Mouse (Mus musculus): ENCODE results near the gene Dis3l.

Gene Dis3l

GRCm38 (mm10) chr9:64341254-64341566, at the start of gene Dis3l:
TSS of gene Dis3l (minus strand) at chr9:64341288.
- no peak for DNase-seq (ENCODE audit: extremely low spot score, low spot score)

DNA sequence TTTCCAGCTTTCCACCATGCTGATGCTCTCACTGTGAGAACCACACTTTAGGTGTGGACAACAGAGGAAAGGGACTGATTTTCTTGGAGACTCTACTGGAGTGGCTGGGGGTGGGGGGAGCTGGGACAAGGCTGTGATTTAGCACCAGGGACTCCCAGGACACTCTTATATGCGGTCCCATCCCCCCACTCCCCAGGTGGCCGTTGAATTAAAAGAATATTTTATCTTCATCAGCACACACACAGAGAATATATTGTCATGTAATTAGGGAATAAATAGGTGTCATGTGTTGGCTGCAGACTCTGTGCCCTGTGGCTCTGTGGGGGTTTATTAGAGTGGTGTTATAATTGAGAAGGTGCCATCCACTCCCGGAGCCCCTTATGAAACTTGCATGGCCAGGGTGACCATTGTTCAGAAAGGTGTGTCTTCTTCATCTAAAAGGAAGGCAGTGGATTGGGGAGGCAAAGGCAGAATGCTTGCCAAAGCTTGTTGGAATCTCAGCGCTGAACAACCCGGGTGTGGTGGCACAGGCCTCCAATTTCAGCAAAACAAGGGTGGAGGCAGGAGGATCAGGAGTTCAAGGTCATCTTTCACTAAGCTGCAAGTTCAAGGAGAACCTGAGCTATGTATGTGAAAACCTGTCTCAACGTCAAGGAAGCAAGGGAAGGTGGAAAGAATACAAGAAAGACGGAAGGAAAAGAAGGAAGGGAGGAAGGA, 48.6 kb upstream of the Dis3l start:
- no peak for DNase-seq (ENCODE audit: extremely low spot score, low spot score)

GRCm38 (mm10) chr9:64386466-64387211, 45.6 kb upstream of the Dis3l start:
- peak; percentile 62 for DNase-seq (ENCODE audit: extremely low spot score, low spot score)

GRCm38 (mm10) chr9:64385511-64386465, 44.7 kb upstream of the Dis3l start, which contains the start of gene Megf11:
TSS of gene Megf11 (plus strand) at chr9:64385626.
- DNase-seq (ENCODE audit: extremely low spot score, low spot score): peak; percentile 76

DNA sequence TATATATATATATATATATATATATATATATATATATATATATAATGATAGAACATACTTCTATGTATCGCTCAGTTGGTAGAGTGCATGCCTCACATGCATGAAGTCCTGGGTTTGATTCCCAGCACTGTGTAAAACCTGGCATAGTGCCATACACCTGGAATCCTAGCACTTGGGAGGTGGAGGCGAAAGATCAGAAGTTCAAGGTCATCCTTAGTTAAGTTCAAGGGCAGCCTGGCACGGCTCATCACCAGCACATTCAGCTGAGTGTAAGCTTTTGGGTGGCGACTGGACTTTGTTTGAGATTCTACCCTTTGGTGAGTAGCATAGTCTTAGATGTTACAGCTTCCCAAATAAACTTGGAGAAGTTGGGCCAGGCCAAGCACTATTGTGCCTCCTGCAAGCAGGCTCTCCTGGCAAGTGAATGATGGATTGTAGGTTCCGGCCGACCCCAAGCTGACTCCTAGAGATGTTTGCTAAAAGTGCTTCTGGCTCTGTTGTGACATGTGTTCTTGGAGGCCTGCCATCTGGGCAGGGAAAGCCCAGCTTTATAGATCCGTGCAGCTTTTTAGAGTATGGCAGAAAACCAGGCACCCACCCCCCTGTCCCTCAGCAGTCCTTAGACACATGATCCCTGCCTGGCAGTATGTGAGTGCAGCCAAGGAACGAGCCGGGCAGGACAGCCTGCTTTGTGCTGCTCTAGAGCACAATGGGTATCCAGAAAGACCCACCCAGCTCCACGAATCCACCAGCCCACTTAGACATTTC, 42.1 kb upstream of the Dis3l start:
- DNase-seq (ENCODE audit: extremely low spot score, low spot score): no peak

GRCm38 (mm10) chr9:64376380-64376779, 35.3 kb upstream of the Dis3l start:
- DNase-seq (ENCODE audit: extremely low spot score, low spot score): no peak

DNA sequence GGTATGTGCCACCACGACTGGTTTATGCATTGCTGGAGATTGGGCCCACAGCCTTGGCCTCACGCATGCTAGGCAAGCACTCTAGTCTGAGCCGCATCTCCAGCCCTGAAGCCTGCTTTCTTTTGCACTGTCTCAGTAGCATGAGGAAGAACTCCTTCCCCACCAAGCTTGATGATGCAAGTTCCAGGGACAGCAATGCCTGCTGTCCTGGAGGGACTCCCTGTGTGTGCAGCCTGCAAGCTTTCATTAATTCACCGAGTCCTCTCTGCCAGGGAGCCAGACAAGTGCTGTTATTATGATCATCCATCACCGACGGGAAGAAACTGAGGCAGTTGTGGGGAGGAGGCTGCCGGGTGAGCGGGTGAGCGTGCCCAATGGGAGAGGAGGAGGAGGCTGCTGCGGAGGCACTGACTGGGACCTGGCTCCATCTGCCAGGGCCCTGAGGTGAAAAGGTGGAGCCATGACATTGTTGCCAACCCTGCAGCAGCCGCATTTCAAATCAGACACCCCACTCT, 30.3 kb upstream of the Dis3l start:
- DNase-seq (ENCODE audit: extremely low spot score, low spot score): no peak

GRCm38 (mm10) chr9:64369871-64370270, 28.8 kb upstream of the Dis3l start:
- DNase-seq (ENCODE audit: extremely low spot score, low spot score): no peak

- no peak for DNase-seq (ENCODE audit: extremely low spot score, low spot score)
These were observed 20.3 kb upstream of the Dis3l start for GRCm38 (mm10) chr9:64361231-64361950.

DNA sequence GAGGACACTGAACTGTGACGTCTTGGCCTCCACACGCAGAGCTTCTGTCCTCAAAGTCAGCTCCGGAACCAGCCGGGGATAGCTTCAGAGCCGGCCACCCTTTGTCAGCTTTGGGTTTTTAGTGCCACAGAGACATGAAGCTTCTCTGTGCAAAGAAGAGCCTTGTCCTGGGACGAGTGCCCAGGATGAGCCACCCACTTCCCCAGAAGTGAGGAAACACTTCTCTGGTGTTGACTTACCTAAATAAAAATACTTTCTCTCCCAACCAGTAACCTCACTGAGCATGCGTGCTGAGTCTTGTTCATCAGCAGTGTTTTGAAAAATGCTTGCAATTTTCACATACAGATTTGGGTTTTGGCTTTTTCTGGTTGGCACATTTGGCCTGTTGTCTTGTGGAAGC, 14.5 kb upstream of the Dis3l start:
- DNase-seq (ENCODE audit: extremely low spot score, low spot score): no peak

GRCm38 (mm10) chr9:64351191-64351590, 10.1 kb upstream of the Dis3l start:
- DNase-seq (ENCODE audit: extremely low spot score, low spot score): peak; percentile 26

GRCm38 (mm10) chr9:64349490-64349889, 8.4 kb upstream of the Dis3l start:
- no peak for DNase-seq (ENCODE audit: extremely low spot score, low spot score)

- no peak for DNase-seq (ENCODE audit: extremely low spot score, low spot score)
These were observed 6.3 kb upstream of the Dis3l start for GRCm38 (mm10) chr9:64347377-64347776.

DNA sequence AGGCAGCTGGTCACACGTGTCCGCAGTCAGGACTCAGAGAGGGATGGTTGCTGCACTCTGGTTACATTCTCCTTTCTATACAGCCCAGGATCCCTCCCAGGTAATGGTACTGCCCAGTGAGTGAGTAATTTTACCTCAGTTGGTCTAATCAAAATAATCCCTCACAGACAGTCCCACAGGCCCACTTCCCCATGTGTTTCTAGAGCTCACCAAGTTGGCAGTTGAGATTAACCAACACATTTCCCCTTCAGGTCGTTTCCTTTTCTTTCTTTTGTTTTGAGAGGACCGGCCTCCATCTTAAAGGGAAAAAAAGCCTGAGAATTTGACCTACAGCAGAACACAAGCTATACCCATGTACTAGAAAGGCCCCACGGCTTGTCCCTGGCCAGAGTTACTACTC, 4.8 kb upstream of the Dis3l start:
- DNase-seq (ENCODE audit: extremely low spot score, low spot score): no peak

- no peak for DNase-seq (ENCODE audit: extremely low spot score, low spot score)
These were observed 2.6 kb upstream of the Dis3l start for GRCm38 (mm10) chr9:64343656-64344055.

- DNase-seq (ENCODE audit: extremely low spot score, low spot score): no peak
These were observed 583 bp upstream of the Dis3l start for GRCm38 (mm10) chr9:64341671-64342070.

- peak; percentile 90 for DNase-seq (ENCODE audit: extremely low spot score, low spot score)
These were observed 486 bp downstream of the Dis3l start for GRCm38 (mm10) chr9:64340351-64341253.

DNA sequence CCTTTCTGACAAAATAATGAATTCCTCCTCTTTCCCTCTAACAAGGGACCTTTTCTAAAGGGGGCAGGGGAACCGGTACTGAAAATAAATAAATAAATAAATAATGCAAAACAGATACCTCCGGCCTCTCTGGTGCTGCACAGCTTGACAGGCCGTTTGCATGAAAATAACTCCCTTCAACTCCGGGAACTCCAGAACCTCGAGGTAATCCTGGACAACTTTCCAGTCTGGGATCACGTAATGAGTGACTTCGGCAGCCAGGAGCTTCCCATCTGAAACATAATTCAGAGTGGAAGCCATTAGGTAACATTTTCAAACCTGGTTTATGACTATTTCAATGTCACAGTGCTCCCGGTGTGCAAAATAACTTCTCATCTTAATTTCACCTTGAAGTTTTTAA, 1.7 kb downstream of the Dis3l start:
- no peak for DNase-seq (ENCODE audit: extremely low spot score, low spot score)

GRCm38 (mm10) chr9:64335825-64336224, 5.3 kb downstream of the Dis3l start:
- no peak for DNase-seq (ENCODE audit: extremely low spot score, low spot score)
